Comparison of ENCODE assay signal across 21 mouse cellular contexts in the genomic region with DNA sequence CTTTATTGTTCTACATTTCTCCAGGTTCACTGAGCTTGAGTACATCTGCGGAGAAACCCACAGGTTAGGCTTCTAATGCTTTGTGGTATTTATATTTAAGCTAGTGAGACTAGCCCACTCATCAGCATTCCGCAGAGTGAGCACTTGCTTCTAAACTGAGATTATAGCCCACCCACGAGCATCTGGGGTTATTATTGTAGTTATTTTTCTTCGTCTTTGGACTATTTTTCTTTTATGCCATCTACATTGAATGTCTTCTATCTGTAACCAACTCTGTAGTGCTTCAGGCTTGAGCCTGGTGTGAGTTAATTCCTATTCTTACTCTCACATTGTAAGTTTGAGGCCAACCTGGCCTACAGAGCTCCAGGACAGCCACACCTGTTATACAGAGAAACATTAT.
"Had no signal": no experiment of that assay in that cellular context is flagged by ENCODE, and none has a peak within 500 bp of the region (broad histone marks: within the 10 kb centered on the region; RNA-seq: fewer than 3 reads in every experiment).

No protein-coding gene starts in this region.

- H3K27me3 ChIP-seq: limb, embryonic 12.5 days; limb, embryonic 15.5 days; midbrain, embryonic 12.5 days; midbrain, embryonic 15.5 days; neural tube, embryonic 12.5 days; neural tube, embryonic 15.5 days had no signal

- DNase-seq: kidney, adult 18-20 months; kidney, adult 9 months; kidney, postnatal 14 days; kidney, postnatal 4 days; liver, postnatal 0 days; lung, embryonic 14.5 days; right cerebral cortex, postnatal 14 days; thymus, postnatal 25 days had no signal

- H3K4me1 ChIP-seq: limb, embryonic 12.5 days; limb, embryonic 15.5 days; midbrain, embryonic 12.5 days; midbrain, embryonic 15.5 days; neural tube, embryonic 12.5 days; neural tube, embryonic 15.5 days had no signal

- H3K9ac ChIP-seq: limb, embryonic 12.5 days; limb, embryonic 15.5 days; liver, embryonic 14.5 days; liver, postnatal 0 days; lung, embryonic 14.5 days; midbrain, embryonic 12.5 days; midbrain, embryonic 15.5 days; neural tube, embryonic 12.5 days; neural tube, embryonic 15.5 days had no signal

- H3K4me2 ChIP-seq: limb, embryonic 12.5 days; limb, embryonic 15.5 days; liver, embryonic 11.5 days; lung, embryonic 14.5 days; midbrain, embryonic 12.5 days; midbrain, embryonic 15.5 days; neural tube, embryonic 12.5 days; neural tube, embryonic 15.5 days had no signal

- H3K4me3 ChIP-seq: limb, embryonic 12.5 days; limb, embryonic 15.5 days; midbrain, embryonic 12.5 days; midbrain, embryonic 15.5 days; neural tube, embryonic 12.5 days; neural tube, embryonic 15.5 days had no signal

- H3K27ac ChIP-seq: limb, embryonic 12.5 days; limb, embryonic 15.5 days; liver, embryonic 14.5 days; macrophage; midbrain, embryonic 12.5 days; midbrain, embryonic 15.5 days; neural tube, embryonic 12.5 days; neural tube, embryonic 15.5 days; stomach, postnatal 0 days had no signal

- ATAC-seq: inflammation-experienced regulatory T-cells, adult 6 months; intestine, embryonic 16.5 days; liver, postnatal 0 days; lung, postnatal 0 days; midbrain, embryonic 15.5 days had no signal

- H3K9me3 ChIP-seq: limb, embryonic 12.5 days; limb, embryonic 15.5 days; midbrain, embryonic 12.5 days; midbrain, embryonic 15.5 days; neural tube, embryonic 12.5 days; neural tube, embryonic 15.5 days had no signal

- H3K36me3 ChIP-seq: limb, embryonic 12.5 days; limb, embryonic 15.5 days; midbrain, embryonic 12.5 days; midbrain, embryonic 15.5 days; neural tube, embryonic 12.5 days; neural tube, embryonic 15.5 days had no signal
